Mouse (Mus musculus): ENCODE data around the gene Brf1.

Brf1 gene

DNA sequence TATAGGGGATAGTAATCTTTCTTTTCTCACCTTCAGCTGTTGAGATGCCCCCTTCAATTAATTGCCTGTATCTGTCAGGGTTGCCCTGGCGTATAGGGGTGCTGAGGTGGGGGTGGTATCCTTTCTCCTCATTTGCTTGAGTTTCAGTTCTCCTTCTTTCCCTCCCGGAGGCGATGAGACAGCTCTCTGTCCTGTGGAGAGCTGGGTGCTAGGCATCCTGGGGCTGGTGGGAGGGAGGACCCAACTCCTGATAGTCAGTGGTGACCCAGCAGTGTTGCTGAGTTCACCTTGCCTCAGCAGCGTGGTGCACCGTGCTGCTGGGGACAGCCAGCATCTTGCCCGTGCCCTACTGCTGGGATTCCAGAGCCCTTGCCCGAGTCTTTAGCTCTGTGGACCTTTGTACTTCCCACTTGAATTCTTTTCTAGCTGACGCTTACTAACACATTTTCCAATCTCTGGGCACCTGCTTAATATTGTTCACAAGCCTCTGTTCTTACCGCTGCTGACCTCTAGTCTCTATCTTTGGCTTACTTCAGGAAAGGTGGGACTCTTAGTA lies 17.0 kb upstream of the Brf1 start:
- no peak for DNase-seq (ENCODE audit: low read depth)

- no peak for DNase-seq (ENCODE audit: low read depth)
These were observed 16.5 kb upstream of the Brf1 start for GRCm38 (mm10) chr12:113016976-113017375.

GRCm38 (mm10) chr12:113015956-113016355 lies 15.5 kb upstream of the Brf1 start:
- no peak for DNase-seq (ENCODE audit: low read depth)

DNA sequence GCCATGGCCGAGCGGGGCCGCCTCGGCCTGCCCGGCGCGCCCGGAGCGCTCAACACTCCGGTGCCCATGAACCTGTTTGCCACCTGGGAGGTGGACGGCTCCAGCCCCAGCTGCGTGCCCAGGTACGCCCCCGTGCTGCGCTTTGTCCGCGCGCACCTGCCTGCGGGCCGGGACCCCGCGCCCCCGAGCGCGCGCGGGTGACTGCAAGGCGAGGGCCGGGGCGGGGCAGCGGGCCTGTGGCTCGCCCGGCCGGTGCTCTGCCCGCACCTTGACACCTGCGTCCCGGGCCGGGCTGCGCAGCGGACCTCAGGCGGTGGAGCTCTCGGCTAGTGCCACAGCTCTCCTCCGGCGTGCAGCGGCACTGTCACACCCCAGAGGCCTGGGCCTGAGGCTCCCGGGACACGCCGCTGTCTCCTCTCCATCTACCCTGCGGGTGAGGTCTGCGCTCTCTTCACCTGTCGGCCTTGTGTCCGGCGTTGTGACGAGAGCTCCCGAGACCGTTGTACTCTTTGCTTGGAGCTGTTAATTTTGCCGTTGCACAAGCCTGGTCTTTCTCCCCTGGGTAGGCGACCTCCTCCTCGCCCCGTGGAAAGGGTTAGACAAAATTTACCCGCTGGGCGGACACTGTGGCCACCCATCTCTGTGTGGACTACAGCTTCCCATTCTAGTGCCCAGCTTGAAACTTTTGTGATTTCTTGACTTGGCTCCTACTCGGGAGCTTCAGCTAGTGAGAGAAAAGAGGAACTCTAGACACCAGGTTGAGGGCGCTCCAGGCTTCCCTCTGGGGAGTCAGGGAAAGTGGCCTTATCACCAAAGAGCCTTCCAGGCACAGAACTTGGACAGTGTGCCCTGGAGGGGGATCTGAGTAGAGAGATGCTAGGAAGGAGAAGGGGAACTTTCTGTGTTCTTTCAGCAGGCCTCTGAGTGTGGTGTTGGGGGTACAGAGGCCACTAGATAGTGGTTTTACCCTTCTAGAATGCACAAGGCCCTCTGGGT lies 14.4 kb upstream of the Brf1 start:
- DNase-seq (ENCODE audit: low read depth): no peak

DNA sequence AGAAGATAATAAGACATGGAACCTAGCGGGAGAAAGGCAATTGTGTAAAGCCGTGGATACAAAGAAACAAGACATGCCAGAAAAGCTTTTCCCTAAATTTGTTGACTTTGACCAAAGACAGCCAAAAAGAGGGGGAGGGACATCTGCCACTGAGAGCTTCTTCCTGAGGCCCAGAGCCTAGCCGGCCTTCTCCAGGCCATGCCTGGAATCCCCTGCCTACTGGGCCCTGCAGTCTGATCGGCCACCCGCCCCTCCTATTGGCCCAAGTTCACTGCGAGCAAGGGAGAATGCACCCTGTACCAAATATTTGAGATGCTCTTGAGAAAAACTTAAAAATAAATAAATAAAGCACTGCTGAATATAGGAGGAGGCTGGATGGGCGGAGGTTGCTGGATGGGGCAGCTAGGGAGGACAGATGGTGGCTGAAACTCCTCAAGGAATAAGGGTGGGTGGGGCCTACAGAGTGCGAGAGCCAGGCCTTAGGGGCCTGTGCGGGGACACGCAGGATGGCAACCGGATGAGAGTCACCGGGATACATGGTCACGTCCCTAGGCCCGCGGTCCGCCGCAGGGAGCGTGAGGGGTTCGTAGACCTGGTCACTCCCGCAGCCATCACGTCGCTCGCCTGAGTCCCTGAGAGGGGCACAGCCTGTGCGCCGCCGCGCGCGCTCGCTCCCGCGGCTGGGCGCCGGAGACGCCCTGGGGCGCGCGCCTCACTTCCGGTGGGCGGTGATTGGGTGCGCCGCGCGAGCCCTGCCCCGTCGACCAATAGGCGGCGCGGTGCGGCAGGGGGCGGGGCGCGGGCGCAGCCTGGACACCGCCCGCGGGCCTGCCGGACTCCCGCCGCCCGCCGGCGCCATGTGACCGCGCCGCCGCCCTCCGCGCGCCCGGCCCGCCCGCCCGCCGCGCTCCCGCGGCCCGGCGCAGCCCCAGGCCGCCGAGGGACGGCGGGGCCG lies 13.4 kb upstream of the Brf1 start, which contains the start of gene Pacs2:
Pacs2 (plus strand) TSS at position 905 of the 955 bp plus-strand sequence.
- peak; percentile 82 for DNase-seq (ENCODE audit: low read depth)

DNA sequence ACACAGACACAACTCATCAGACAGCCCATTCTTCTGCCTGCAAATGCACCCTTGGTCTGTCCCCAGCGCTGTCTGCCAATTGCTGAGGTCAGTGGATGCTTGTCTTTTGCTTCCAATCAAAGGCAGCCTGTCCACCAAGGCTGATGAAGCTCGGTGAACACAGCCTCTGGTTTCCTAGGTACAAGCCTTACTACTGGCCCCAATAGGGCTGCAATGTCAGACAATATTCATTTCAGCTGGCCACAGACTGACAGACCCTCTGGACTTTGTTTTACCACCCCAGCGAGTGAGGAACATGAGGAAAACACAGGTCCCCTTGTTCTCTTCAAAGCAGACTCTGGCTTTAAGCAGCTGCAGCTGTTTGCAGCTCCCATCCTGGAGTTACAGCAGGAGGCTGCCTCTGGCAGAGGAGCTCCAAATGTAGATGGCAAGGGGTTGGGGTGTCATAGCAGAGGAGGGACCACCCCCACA lies 12.6 kb upstream of the Brf1 start:
- DNase-seq (ENCODE audit: low read depth): no peak

- no peak for DNase-seq (ENCODE audit: low read depth)
These were observed 11.9 kb upstream of the Brf1 start for GRCm38 (mm10) chr12:113012443-113012842.

DNA sequence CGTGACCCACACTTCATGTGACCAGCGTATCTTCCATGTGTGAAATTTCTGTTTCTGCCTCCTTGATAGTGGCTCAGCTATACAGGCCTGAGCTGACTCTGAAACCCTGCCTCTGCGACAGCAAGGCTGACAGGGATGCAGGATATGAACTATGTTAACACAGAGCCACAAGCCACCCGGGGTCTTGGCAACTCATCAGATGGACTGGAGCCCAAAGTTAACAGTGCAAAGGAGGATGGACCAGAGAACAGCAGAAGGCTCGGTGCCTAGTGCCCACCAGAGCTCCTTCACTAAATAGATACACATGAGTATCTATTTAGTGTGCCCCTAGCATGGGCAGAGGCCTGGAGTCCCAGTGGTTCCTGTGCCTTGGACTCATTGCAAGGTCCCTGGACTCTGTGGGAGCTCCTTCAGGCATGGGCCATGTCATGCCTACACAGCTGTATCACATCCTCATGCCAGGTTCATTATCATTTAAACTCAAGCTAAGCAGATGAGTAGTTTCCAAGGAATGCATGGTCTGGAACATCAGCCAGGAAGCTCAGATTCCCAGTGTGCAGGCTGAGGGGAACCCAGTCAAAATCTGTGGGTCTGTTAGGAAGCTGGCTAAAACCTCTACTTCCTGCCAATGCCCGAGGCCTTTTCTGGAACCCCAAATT lies 11.3 kb upstream of the Brf1 start:
- DNase-seq (ENCODE audit: low read depth): no peak

DNA sequence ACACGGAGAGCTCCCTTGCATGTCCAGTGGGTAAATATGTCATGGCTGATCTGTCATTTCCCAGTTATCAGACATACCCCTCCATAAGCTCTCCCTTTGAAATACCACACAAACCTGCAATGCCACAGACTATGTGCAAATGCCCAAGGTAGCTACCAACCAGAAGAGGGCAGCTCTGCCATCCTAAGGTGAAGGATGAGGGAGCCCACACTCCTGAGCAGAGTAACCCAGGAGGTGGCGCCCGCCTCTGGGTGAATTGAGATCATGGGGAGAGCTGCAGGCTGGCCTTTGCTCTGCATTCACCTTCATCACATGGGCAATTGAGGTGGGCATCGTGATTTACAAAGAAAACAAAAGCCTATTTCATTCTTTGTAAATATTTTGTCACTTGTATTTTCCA lies 4.5 kb upstream of the Brf1 start:
- DNase-seq (ENCODE audit: low read depth): no peak

GRCm38 (mm10) chr12:113004011-113004410 lies 3.5 kb upstream of the Brf1 start:
- DNase-seq (ENCODE audit: low read depth): no peak

DNA sequence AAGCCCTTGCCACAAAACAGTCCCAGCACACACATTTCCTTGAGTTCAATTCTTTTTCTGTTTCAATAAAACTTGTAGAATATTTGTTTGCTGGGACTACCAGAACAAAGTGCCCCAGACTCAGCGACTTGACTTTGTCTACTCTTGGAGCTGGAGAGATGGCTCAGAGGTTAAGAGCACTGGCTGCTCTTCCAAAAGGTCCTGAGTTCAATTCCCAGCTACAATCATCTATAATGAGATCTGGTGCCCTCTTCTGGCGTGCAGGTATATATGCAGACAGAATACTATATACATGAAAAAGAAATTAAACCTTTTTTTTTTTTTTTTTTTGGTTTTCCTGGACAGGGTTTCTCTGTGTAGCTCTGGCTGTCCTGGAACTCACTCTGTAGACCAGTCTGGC lies 2.2 kb upstream of the Brf1 start:
- no peak for DNase-seq (ENCODE audit: low read depth)

DNA sequence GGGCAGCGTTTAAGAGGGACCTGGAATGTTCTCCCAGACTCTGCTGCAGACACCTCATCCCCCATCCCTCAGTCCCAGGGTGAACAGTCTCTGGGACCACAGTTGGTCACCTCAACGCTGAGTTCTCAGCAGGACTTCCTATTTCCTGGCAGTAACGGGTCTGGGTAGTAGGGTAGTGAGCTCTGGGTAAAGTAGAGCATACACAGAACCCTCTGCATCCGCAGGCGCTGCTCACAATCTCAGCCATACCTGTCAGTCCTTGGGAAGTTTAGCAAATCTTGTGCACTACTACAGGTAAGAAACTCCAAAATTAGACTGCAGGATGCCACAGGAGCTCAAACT lies 600 bp upstream of the Brf1 start:
- DNase-seq (ENCODE audit: low read depth): no peak

- no peak for DNase-seq (ENCODE audit: low read depth)
These were observed 773 bp downstream of the Brf1 start for GRCm38 (mm10) chr12:112999569-113000293.

DNA sequence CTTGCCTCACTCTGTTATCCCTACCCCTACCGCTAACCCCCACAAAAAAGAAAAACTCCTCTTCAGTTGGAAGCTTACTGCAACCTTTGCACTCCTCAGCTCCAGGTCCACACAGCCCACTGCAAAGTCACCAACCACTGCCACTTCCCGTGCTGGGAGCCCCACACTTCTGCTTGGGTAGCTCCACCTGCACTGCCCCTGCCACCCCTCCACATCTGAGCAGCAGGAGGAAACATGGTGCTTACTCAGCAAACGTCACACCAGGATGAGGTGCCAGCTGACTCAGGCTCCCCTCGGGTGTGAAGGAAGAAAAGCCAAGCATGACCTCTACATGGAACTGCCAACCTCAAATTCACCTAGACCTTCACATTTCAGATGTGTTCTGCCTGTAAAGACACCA lies 6.4 kb downstream of the Brf1 start:
- no peak for DNase-seq (ENCODE audit: low read depth)

DNA sequence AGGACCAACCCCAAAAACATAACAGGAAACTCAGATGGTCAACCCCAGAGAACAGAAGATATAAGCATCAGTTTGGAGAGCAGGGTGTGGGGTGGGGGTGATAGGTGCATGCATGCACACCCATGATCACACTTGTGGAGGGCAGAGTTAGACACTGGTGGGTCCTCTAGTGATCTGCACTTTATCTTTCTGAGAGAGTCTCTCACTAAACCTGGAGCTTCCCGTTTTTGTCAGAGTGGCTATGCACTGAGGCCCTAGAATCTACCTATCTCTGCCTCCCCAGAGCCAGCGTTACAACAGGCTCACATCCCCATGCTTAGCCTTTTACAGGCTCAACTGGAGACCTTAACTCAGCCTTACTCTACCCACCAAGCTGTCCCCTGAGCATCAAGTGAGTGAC lies 9.1 kb downstream of the Brf1 start:
- DNase-seq (ENCODE audit: low read depth): no peak

- no peak for DNase-seq (ENCODE audit: low read depth)
These were observed 9.6 kb downstream of the Brf1 start for GRCm38 (mm10) chr12:112990706-112991405.

- no peak for DNase-seq (ENCODE audit: low read depth)
These were observed 12.6 kb downstream of the Brf1 start for GRCm38 (mm10) chr12:112987877-112988276.

- no peak for DNase-seq (ENCODE audit: low read depth)
These were observed 15.2 kb downstream of the Brf1 start for GRCm38 (mm10) chr12:112985346-112985745.

DNA sequence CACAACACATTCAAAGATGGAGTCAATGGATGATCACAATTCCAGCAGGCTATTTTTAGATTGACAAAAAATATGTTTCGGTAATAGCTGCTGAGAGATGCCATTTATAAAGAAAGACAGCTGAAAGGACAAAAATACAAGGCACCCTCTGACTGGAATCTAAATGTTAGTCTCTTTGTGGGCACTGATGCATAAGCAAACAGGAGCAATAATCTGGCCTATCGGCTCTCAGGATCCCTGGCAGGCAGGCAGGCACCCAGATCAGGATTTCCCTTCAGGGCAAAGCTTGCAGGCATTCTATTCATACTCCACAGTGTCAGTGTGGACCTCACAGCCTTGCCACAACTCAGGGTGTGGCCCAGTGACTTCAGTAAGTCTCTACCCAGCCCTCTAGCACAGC lies 18.5 kb downstream of the Brf1 start:
- no peak for DNase-seq (ENCODE audit: low read depth)

- DNase-seq (ENCODE audit: low read depth): no peak
These were observed 23.3 kb downstream of the Brf1 start for GRCm38 (mm10) chr12:112977156-112977555.
